Mouse (Mus musculus): ENCODE results near the gene Gm11034.
A peak's percentile ranks its signal among the peaks of the same experiment; 100 is the strongest.

Gene Gm11034

DNA sequence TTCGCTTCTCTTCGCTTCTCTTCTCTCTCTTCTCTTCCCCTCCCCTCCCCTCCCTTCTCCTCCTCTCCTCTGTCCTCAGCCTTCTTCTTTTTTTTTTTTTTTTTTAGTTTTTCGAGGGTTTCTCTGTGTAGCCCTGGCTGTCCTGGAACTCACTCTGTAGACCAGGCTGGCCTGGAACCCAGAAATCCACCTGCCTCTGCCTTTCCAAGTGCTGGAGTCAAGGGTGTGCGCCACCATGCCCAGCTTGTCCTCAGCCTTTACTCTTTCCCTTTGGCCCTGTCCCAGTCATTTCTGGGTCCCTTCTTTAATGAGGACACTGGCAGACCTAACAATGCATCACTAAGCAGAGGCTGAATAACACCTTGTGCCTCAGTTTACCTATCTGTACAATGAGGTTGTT, at the start of gene Gm11034:
Gm11034 (minus strand) TSS at position 101 of the 400 bp plus-strand sequence.
- ATAC-seq (ENCODE audit: insufficient number of reproducible peaks, low FRiP score, low TSS enrichment): no peak

DNA sequence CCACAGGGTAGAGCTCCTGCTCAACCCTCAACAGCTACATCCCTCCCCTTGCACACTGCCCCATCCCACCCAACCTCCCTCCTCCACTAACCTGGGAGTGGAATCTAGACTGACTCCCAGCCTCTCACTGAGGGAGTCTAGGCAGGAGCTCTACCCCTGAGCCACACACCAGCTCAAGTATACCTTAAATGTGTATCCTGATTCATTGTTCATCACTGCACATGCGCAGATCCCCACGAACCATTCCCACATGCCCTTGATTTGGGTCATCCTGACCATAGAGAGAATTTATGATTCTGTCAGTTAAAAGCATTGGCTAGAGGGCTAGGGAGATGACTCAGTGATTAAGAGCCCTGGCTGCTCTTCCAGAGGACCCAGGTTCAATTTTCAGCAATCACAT, 49.3 kb upstream of the Gm11034 start:
- no peak for ATAC-seq (ENCODE audit: insufficient number of reproducible peaks, low FRiP score, low TSS enrichment)

DNA sequence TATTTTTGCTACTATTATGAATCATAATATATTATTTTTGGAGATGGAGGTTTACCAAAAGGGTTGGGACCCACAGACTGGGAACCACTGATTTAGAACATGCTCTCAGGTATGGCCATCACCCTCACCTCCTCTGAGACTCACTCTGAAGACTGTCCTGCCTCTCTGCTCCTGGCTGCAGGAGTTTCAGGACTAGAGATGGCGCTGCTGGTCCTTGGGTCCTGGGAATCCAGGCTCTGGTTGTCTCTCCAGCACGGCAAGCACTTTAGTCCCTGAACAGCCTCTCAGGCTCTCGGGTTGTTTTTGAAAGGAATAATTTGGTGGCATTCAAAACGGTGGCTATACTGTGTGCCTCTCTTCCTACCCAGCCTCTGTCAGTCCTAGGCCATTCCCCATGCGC, 48.4 kb upstream of the Gm11034 start:
- ATAC-seq (ENCODE audit: insufficient number of reproducible peaks, low FRiP score, low TSS enrichment): no peak

DNA sequence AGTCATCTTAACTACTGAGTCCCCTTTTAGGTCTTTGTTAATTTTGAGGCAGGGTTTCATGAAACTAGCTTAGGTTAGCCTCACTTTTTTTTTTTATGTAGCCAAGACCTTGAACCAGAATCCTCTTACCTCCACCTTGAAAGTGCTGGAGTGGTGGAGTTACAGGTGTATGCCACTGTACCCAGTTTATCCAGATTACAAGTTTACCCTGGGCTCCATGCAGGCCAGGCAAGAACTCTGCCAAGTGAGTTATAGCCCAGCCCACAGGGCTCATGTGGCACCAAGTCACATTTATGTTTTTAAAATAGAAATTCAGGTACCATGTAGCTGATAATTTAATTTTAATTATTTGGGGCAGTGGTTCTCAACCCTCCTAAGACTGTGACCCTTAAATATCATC, 48.0 kb upstream of the Gm11034 start:
- no peak for ATAC-seq (ENCODE audit: insufficient number of reproducible peaks, low FRiP score, low TSS enrichment)

DNA sequence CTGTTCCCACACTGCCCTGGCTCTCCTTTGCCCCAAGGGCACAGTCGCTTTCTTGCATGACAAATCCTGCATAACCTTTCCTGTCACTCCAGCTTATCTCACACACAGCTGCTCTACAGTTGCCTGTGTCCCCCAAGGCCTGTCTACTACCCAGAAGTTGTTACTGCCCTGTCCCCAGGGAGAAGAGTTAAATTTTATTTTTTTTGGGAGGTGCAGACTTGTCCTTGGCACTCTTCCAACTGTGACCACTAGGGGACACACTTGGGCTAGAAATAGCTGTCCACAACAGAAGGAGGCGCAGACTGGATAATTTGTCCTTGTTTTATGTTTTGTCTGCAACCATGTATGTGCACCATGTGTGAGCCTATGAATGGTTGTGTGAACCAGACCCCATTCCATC, 47.6 kb upstream of the Gm11034 start:
- ATAC-seq (ENCODE audit: insufficient number of reproducible peaks, low FRiP score, low TSS enrichment): no peak

DNA sequence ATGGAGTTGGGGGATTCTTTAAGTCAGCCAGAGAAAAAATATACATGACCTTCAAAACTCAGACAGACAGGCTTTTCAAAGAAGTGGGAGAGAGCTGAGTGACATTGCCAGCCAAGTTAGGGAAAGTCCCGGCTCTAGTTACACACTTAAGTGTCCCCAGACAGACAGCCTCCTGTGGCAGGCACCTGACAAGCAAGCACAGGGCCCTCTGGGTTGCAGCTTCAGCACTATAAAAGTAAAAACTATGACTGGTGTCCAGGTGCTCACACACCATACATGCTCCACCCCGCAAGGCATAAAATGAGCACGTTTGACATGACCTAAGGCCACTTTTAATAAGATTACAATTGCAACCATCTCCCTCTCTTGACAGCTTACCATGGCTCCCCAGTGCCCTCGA, 47.1 kb upstream of the Gm11034 start:
- ATAC-seq (ENCODE audit: insufficient number of reproducible peaks, low FRiP score, low TSS enrichment): no peak

DNA sequence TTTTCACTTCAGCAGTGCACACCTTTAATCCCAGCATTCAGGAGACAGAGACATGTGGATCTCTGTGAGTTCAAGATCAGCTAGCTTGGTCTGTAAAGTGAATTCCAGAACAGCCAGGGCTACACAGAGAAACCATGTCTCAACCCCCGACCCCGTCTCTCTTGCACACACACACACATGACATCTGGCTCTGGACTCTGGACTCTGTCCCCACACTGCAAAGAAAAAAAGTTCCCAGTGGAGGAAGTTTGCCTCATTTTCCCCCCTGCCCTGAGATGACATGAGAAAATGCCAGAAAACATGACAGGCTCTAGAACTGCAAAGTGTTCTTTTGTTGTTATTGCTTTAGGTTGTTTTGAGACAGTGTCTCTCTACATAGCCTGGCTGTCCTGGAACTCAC, 46.4 kb upstream of the Gm11034 start:
- no peak for ATAC-seq (ENCODE audit: insufficient number of reproducible peaks, low FRiP score, low TSS enrichment)

DNA sequence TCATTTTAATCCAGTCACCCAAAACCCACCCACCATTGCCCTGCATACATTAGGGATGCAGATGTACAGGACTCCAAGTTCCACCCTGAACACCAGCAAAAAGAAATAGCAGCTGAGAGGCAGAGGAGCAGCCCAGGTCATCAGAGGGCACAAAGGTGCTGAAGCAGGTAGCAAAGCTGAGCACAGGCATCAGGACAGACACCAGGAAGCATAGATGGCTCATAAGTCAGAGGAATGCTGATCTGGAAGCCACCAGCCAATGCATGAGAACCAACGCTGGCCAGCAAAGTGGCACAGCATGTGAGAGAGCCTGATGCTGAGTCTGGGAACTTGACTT, 44.4 kb upstream of the Gm11034 start:
- ATAC-seq (ENCODE audit: insufficient number of reproducible peaks, low FRiP score, low TSS enrichment): no peak

DNA sequence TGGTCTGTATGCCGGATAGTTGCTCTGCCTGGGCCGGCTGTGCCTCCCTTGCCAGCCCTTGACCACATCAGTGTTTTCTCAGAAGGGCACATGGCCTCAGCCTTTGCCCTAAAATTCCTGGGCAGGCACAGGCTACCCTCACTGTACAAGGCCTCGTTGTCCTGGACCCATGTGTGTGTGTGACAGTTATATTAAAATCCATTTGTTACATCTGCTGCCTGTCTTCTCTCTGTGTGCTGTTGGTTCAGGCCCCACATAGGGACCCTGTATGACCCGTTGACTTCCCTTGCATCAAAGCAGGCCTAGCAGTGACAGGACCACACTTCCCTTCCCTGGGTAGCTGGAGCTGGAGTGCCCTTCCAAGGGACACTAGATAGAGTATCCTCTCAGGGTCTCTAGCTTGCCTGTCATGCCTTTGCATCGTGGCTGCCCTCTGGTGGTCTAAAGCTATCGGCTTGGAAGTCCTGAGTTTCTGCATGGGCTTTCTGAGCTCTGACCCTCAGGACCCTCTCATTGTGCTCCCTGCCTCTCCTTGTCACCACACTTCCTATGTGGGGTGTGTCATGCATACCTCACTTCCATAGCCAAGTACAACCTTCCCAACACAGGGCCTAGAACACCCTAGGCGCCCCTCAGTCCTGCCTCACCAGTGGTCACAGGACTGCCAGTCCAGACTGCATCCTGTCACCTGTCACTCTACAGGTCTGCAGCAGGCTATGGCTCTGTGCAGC, 43.9 kb upstream of the Gm11034 start:
- no peak for ATAC-seq (ENCODE audit: insufficient number of reproducible peaks, low FRiP score, low TSS enrichment)

DNA sequence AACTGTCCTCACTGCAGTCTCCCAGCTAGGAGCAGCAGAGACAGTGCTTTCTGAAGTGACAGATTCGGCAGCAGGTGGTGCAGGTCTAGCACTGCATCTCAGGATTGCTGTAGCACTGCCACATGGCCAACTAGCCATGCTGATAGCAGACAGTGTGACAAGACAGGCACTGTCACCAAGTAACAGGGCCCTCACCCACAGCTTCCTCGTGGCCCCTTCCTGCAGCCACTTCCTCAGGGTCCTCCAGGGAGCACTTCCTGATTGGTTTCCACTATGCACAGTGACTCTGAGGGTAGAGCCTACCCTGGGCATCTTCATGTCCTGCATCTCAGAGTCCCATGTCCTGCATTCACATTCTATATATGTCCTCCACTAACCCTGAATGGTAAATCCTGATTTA, 31.2 kb upstream of the Gm11034 start:
- no peak for ATAC-seq (ENCODE audit: insufficient number of reproducible peaks, low FRiP score, low TSS enrichment)

DNA sequence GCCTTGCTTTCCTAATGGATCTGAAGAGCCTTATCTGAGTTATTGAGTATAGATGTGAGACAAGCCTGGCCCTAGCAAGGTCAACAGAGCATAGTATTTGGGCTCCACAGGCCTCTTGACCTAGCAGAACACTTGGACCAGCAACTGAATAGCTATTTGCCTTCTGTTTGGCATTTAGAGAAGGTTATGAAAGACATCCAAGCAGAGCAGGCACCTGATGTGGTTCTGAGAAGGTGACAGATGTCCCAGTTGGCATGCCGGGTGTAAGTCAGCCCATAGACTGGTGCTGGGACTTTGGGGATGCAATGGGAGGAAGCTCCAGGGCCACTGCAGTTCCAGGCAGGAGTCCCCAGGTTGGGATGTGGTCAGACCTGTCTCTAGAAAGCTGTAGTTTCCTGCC, 28.8 kb upstream of the Gm11034 start:
- no peak for ATAC-seq (ENCODE audit: insufficient number of reproducible peaks, low FRiP score, low TSS enrichment)

DNA sequence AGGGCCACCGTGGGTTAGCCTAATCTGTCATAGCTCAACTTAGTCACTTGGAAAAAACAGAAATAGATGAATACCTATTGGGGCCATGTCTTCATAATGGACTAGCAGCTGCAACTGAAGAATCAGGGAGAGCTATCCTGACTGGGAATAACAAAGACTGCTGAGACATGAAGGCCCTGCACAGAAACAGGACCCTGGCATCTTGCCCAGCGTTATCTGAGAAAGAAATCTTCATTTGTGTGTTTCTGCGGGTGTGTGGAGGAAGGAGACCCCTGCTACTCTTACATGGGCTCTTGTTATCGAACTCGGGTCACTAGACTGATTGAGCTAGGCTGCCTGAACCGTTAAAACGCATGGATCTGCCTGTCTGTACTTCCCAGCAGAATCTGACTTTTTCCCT, 27.5 kb upstream of the Gm11034 start:
- no peak for ATAC-seq (ENCODE audit: insufficient number of reproducible peaks, low FRiP score, low TSS enrichment)

DNA sequence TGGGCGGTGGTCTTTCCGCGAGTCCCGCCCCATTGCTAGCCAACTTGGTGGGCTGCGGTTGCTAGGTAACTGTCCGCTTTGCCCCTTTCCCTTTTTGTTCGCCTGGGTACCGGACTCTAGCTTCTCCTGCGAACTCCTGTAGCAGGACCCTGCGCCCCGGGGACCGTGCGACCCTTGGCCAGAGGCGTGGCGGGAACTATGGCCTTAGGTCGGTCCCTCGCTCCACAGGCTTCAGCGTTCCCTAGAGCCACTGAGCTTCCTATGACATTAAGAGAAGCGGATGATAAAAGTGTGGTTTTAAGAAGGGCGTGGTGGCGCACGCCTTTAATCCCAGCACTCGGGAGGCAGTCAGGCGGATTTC, 26.9 kb upstream of the Gm11034 start:
- peak; percentile 9; the same call in 1 of the 2 replicates for ATAC-seq (ENCODE audit: insufficient number of reproducible peaks, low FRiP score, low TSS enrichment)

DNA sequence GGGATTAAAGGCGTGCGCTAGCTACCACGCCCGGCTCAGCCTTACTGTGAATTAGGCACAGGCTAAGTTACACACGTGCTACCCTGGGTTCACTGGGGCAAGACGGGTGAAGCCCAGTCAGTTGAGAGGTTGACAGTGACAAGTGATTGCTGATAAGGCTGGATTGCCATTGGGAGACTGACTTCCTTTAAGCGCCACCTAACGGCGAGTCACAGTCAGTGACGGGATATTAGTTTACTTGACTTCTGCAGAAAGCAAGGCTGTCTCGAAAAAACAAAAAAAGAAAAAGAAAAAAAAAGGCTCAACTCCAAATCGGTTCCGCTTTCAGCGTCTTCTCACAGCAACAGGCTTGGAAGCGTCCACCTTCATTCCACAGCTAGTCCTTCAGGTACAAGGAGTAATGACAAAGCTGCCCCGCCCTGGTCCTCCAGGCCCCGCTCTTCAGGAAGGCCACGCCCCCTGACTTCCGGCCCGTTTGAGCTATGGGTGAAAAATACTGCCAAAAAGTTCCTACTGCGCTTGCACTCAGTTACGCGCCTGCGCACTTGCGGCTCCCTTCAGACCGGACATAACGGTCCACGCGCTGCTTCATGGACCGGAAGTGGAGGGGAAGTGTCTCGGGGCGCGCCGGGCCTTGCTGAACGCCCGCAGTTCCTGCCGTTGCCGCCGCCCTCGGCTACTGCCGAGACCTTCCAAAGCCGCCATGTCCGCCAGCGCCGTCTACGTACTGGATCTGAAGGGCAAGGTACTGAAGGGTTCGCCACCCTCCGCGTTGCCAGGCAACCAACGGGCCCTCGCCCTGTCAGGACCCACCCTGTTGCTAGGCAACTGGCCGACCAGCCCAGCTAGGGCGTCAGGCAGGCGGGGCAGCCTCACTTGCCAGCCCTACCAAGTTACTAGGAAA, 26.3 kb upstream of the Gm11034 start, which contains the start of gene Ap1m1:
Ap1m1 (plus strand) TSS at position 520 of the 904 bp plus-strand sequence.
- ATAC-seq (ENCODE audit: insufficient number of reproducible peaks, low FRiP score, low TSS enrichment): peak; percentile 97

DNA sequence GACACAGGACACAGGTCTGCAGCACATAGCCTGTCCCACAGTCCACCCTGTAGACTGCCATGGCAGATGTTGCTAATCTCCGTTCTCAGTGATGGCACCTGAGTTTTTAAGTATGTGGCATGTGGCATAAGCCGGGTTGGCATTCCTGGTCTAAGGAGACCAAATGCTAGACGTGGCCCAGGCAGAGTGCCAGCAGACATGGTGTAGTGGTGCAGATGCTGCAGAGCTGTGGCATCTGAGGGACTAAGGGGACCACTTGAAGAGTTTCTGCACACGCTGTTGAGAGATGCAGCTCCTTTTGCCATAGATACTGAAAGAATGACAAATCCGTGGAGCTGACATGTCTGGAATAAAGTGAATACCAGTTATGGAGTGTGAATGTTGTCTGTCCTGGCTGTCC, 9.2 kb upstream of the Gm11034 start:
- ATAC-seq (ENCODE audit: insufficient number of reproducible peaks, low FRiP score, low TSS enrichment): no peak

DNA sequence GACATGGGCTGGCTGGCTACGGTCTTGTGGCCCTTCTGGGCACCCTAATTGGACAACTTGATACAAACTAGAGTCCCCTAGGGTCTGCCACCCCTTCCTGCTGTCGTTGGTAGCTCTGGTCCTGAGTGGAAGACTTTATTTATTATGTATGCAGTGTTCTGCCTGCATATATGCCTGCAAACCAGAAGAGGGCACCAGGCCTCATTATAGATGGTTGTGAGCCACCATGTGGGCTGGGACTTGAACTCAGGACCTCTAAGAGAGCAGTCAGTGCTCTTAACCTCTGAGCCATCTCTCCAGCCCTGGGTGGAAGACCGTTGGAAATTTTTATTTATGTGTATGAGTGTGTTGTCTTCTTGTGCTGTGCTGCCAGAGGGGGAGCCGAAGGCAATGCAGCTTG, 7.3 kb upstream of the Gm11034 start:
- ATAC-seq (ENCODE audit: insufficient number of reproducible peaks, low FRiP score, low TSS enrichment): no peak

DNA sequence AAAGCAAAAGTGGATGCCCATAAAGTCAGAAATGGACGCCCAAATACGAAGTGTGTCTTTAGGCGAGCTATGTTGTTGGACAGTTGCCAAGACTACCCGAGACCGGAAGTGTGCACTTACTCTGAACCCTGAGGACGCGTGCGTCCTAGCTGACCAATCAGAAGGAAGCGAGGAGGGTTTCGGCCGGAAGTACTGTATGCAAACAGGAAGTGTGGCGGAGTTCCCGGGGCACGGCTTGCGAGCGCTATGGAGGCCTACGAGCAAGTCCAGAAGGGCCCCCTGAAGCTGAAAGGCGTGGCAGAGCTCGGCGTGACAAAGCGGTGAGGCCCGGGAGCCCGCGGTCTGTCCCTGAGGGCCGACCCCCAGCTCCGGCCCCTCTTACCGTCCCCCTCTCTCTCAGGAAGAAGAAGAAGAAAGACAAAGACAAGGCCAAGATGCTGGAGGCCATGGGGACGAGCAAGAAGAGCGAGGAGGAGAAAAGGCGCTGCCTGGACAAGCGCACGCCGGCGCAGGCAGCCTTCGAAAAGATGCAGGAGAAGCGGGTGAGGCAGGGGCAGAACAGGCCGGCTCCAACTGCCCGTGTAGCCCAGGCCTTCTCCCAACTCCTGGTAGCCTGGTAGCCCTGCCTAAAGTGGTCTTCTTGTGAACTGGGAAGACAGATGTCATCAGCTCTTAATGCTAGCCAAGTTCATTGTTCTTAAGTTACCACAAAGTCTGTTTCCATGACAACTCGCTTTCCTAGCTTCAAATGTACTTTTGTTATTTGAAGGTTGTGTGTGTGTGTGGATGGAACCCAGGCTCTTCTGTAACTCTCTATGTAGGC, 6.3 kb upstream of the Gm11034 start, which contains the start of gene Fam32a:
Fam32a (plus strand) TSS at position 190 of the 823 bp plus-strand sequence.
- ATAC-seq (ENCODE audit: insufficient number of reproducible peaks, low FRiP score, low TSS enrichment): peak; percentile 98

DNA sequence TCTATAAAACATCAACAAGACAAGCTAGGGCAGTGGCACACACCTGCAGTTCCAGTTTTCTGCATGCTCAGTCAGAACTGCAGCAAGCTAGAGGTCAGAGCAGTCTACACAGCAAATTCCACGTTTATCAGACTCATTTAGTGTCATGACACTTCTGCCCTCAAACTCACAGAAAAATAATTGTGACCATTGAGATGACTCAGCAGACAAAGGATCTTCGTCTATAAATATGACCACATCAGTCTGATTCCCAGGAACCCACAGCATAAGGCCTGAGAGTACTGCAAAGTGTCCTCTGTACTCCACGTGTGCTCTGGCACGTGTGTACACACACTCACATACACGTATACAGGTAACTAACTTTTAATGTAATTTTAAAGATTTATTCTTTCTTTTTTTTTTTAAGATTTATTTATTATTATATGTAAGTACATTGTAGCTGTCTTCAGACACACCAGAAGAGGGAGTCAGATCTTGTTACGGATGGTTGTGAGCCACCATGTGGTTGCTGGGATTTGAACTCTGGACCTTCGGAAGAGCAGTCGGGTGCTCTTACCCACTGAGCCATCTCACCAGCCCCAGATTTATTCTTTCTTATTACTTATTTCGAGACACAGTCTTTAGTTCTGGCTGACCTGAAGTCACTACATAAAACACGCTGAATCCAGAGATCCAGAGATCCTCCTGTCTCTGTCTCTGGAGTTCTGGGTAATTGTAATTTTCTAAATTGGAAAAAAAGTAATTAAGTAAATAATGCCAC, 5.5 kb upstream of the Gm11034 start:
- no peak for ATAC-seq (ENCODE audit: insufficient number of reproducible peaks, low FRiP score, low TSS enrichment)

DNA sequence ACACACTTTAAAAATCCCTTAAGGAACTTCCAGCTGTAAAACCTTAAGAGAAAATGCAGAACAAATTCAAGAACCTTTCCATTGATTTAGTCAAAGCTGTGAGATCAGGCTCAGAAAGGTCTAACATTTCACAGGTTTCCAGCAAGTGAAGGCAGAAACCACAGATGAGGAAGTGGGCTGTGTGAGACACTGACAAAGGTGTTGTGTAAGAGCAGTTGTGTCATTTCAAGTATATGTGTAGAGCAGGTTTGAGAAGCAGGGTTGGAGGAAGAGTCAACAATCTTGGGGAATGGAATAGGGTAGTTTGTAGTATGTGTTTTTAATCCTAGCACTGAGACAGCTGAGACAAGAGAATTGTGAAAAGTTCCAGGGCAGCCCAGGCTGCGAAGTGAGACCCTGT, 2.4 kb upstream of the Gm11034 start:
- no peak for ATAC-seq (ENCODE audit: insufficient number of reproducible peaks, low FRiP score, low TSS enrichment)

DNA sequence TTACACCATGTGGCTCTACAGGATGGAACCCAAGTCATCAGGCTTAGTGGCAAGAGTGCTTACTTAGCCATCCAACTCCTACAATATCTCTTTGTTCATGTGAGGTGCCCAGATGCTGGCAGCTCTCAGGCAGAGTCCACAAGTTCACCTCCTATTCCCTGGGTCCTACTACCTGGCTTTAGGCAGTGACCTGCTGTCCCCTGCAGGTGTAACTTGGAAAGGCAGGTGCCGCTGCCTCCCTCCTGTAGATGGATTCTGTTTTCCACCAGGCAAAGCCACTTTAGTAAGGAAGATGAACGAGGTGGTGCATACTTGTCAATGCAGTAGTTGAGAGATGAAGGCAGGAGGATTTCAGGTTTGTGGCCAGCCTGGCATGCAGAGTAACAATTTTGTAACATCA, 1.6 kb upstream of the Gm11034 start:
- no peak for ATAC-seq (ENCODE audit: insufficient number of reproducible peaks, low FRiP score, low TSS enrichment)
